Comparison of ENCODE assay signal across 26 mouse cellular contexts in genomic region chr9:75047079-75047478, GRCm38 (mm10).
"Had no signal": no experiment of that assay in that cellular context is flagged by ENCODE, and none has a peak within 500 bp of the region (broad histone marks: within the 10 kb centered on the region; RNA-seq: fewer than 3 reads in every experiment).

No protein-coding gene starts in this region.

- H3K27ac ChIP-seq: embryonic facial prominence, embryonic 12.5 days; embryonic facial prominence, embryonic 13.5 days; embryonic facial prominence, embryonic 15.5 days; forebrain, embryonic 10.5 days; forebrain, embryonic 12.5 days; forebrain, embryonic 13.5 days; forebrain, embryonic 15.5 days; heart, adult 2 months; heart, embryonic 10.5 days had no signal

- H3K27me3 ChIP-seq: embryonic facial prominence, embryonic 12.5 days; embryonic facial prominence, embryonic 13.5 days; embryonic facial prominence, embryonic 15.5 days; forebrain, embryonic 12.5 days; forebrain, embryonic 13.5 days; forebrain, embryonic 15.5 days had no signal

- H3K4me3 ChIP-seq: embryonic facial prominence, embryonic 12.5 days; embryonic facial prominence, embryonic 13.5 days; embryonic facial prominence, embryonic 15.5 days; erythroblast, embryonic 14.5 days; forebrain, embryonic 10.5 days; forebrain, embryonic 12.5 days; forebrain, embryonic 13.5 days; forebrain, embryonic 15.5 days; heart, adult 2 months; heart, embryonic 10.5 days had no signal

- DNase-seq: cerebellum, adult 2 months; cerebellum, adult 8-10 months; cerebellum, adult 9-10 months; cerebellum, adult 9-11 months; cerebellum, postnatal 10 days; cerebellum, postnatal 14 days; cerebellum, postnatal 25 days; cerebellum, postnatal 36 days; embryo, embryonic 11 days; forebrain, postnatal 0 days; gastrocnemius, postnatal 10 days; gastrocnemius, postnatal 25 days; gastrocnemius, postnatal 36 days; heart, adult 18-20 months; heart, adult 2 months had no signal

- H3K9me3 ChIP-seq: embryonic facial prominence, embryonic 12.5 days; embryonic facial prominence, embryonic 13.5 days; embryonic facial prominence, embryonic 15.5 days; forebrain, embryonic 10.5 days; forebrain, embryonic 12.5 days; forebrain, embryonic 13.5 days; forebrain, embryonic 15.5 days; heart, embryonic 10.5 days had no signal

- H3K4me1 ChIP-seq: embryonic facial prominence, embryonic 12.5 days; embryonic facial prominence, embryonic 13.5 days; embryonic facial prominence, embryonic 15.5 days; forebrain, embryonic 10.5 days; forebrain, embryonic 12.5 days; forebrain, embryonic 15.5 days; heart, embryonic 10.5 days had no signal

- H3K9ac ChIP-seq: embryonic facial prominence, embryonic 12.5 days; embryonic facial prominence, embryonic 13.5 days; embryonic facial prominence, embryonic 15.5 days; forebrain, embryonic 12.5 days; forebrain, embryonic 13.5 days; forebrain, embryonic 15.5 days; forebrain, postnatal 0 days had no signal

- ATAC-seq: forebrain, embryonic 13.5 days; forebrain, embryonic 14.5 days; forebrain, embryonic 15.5 days; forebrain, embryonic 16.5 days; forebrain, postnatal 0 days had no signal

- H3K4me2 ChIP-seq: embryonic facial prominence, embryonic 12.5 days; embryonic facial prominence, embryonic 13.5 days; embryonic facial prominence, embryonic 15.5 days; forebrain, embryonic 12.5 days; forebrain, embryonic 13.5 days; forebrain, embryonic 15.5 days had no signal
